Mouse (Mus musculus) embryonic fibroblast, embryonic 13.5 days (primary cell): ENCODE results near the gene Zfp398.

Experiments used
- CTCF ChIP-seq: IDR thresholded peaks from 2 replicates; pipeline ENCODE4 v1.5.1; 2011; ENCODE audit warnings: mild to moderate bottlenecking, control low read depth, low read length, moderate library complexity, borderline replicate concordance; ENCODE audit not compliant: insufficient read depth
- POLR2A ChIP-seq: IDR thresholded peaks from 2 replicates; pipeline ENCODE4 v1.6.1; 2011; ENCODE audit warnings: low read depth, mild to moderate bottlenecking, control low read depth, low read length, moderate library complexity

GRCm38 (mm10) chr6:47879049-47879716 lies 43.7 kb downstream of the Zfp398 start:
- no peak for TF ChIP-seq POLR2A
- TF ChIP-seq CTCF: no peak
